9 mouse cellular contexts compared by ENCODE assay signal in genomic region chr4:149875986-149876501, GRCm38 (mm10).
DNase-seq lines count a peak whose midpoint lies in the region; ATAC-seq and TF ChIP-seq lines count a peak whose summit lies in the region.
"Had no signal": no experiment of that assay in that cellular context is flagged by ENCODE, and none has a peak within 500 bp of the region (broad histone marks: within the 10 kb centered on the region; RNA-seq: fewer than 3 reads in every experiment).

No protein-coding gene starts in this region.

- H3K4me3 ChIP-seq in embryonic fibroblast, embryonic 13.5 days (ENCODE audit: insufficient read depth, low read length): no peak overlapping the region
- H3K4me3 ChIP-seq in hindbrain, postnatal 0 days (ENCODE audit: low read length): no peak overlapping the region
- no peak overlapping the region for H3K4me3 ChIP-seq in neural tube, embryonic 15.5 days (replicated peaks)
- H3K4me3 ChIP-seq: heart, embryonic 10.5 days had no signal

- H3K36me3 ChIP-seq in hindbrain, postnatal 0 days (ENCODE audit: insufficient read depth, low read length): no peaks in the 10 kb centered on the region
- no peaks in the 10 kb centered on the region for H3K36me3 ChIP-seq in neural tube, embryonic 15.5 days
- H3K36me3 ChIP-seq: heart, embryonic 10.5 days had no signal

- no peak for TF ChIP-seq POLR2A in embryonic fibroblast, embryonic 13.5 days (IDR thresholded peaks at IDR 0.05; ENCODE audit: low read depth, low read length)

- ATAC-seq in hindbrain, postnatal 0 days: peak; percentile 65
- ATAC-seq in neural tube, embryonic 15.5 days (ENCODE audit: low FRiP score): peak; percentile 59; the same call in 1 of the 2 replicates
- no peak for ATAC-seq in granulocyte monocyte progenitor cell, adult 5-6 weeks (replicated peaks; ENCODE audit: poor library complexity, severe bottlenecking)

- peak; percentile 51 to 52 for DNase-seq in right cerebral cortex, postnatal 10 days (ENCODE audit: low spot score in 2 of 2)
- no peak for DNase-seq in right cerebral cortex, postnatal 14 days
- DNase-seq in hindbrain, postnatal 0 days (ENCODE audit: low spot score): peak; percentile 74
- DNase-seq in ovary, adult 18-20 months (ENCODE audit: low spot score): no peak
- no peak for DNase-seq in heart, postnatal 36 days

- H3K27ac ChIP-seq in embryonic fibroblast, embryonic 13.5 days (ENCODE audit: insufficient read depth, low read length): peak overlapping the region; percentile 47
- H3K27ac ChIP-seq in hindbrain, postnatal 0 days: peak overlapping the region; percentile 60; the same call in 1 of the 2 replicates
- H3K27ac ChIP-seq in neural tube, embryonic 15.5 days (replicated peaks): peak overlapping the region; percentile 56

- peaks cover 15% of the 10 kb centered on the region for H3K4me1 ChIP-seq in embryonic fibroblast, embryonic 13.5 days (ENCODE audit: control insufficient read depth, insufficient read depth, low read length)
- peaks cover 30% of the 10 kb centered on the region for H3K4me1 ChIP-seq in hindbrain, postnatal 0 days (ENCODE audit: insufficient read depth, low read length)
- peaks cover 41% of the 10 kb centered on the region for H3K4me1 ChIP-seq in neural tube, embryonic 15.5 days

- H3K4me2 ChIP-seq in hindbrain, postnatal 0 days (ENCODE audit: low read depth, low read length): no peak overlapping the region
- no peak overlapping the region for H3K4me2 ChIP-seq in neural tube, embryonic 15.5 days

- H3K9me3 ChIP-seq in hindbrain, postnatal 0 days (ENCODE audit: low read length): no peaks in the 10 kb centered on the region
- no peaks in the 10 kb centered on the region for H3K9me3 ChIP-seq in neural tube, embryonic 15.5 days (replicated peaks)
- H3K9me3 ChIP-seq: heart, embryonic 10.5 days had no signal

- WGBS in hindbrain, postnatal 0 days: 23% methylated on average over 8 of the region's 8 CpGs
- WGBS in neural tube, embryonic 15.5 days: 21% methylated on average over 8 of the region's 8 CpGs

- no peaks in the 10 kb centered on the region for H3K27me3 ChIP-seq in hindbrain, postnatal 0 days (ENCODE audit: insufficient read depth, low read length)
- no peaks in the 10 kb centered on the region for H3K27me3 ChIP-seq in neural tube, embryonic 15.5 days (replicated peaks)

- H3K9ac ChIP-seq in hindbrain, postnatal 0 days (replicated peaks; ENCODE audit: low read length): no peak overlapping the region
- H3K9ac ChIP-seq in neural tube, embryonic 15.5 days (replicated peaks): no peak overlapping the region

- no peak for TF ChIP-seq CTCF in embryonic fibroblast, embryonic 13.5 days (IDR thresholded peaks at IDR 0.05; ENCODE audit: borderline replicate concordance, insufficient read depth, low read length)
- no peak for TF ChIP-seq CTCF in hindbrain, postnatal 0 days (IDR thresholded peaks at IDR 0.05; ENCODE audit: low read depth)

- intact Hi-C loops in heart, postnatal 36 days (cut with DNase I): no loop called here

Comparison
In these comparisons a context has a peak if more than half of its experiments do, and no peak if none do; other contexts are left out.
1. DNase-seq: peak in right cerebral cortex, postnatal 10 days (2 of 2) and hindbrain, postnatal 0 days (single experiment); none in right cerebral cortex, postnatal 14 days (single experiment), ovary, adult 18-20 months (single experiment) and heart, postnatal 36 days (0 of 2).
2. Peak in every context shown above with its lines, with median percentiles within 50 percentile points of each other: H3K27ac ChIP-seq.